Mouse (Mus musculus) gastrocnemius, postnatal 4 days (tissue): ENCODE measurements around the gene Sdhaf1. TPM values are rescaled to one million over a fixed set of nuclear protein-coding genes. Genes with fewer than 3 reads are reported as not detected.
A peak's percentile ranks its signal among the peaks of the same experiment; 100 is the strongest.

ENCODE experiments used
- DNase-seq, 2 experiments: peaks; one replicate each; pipeline ENCODE4 v3.0.0; 2021 to 2022; ENCODE audit warnings: low spot score in 2 of 2, mixed read lengths in 2 of 2
- total RNA-seq, 2 experiments: library from RNA; stranded (reverse); gene quantifications; 2 replicates each; pipeline ENCODE4 v1.2.3; 2021

Gene Sdhaf1
- total RNA-seq, 2 experiments from 2014 or later, result 12.0 to 13.2 TPM

- no peak for DNase-seq
These were observed 3.4 kb upstream of the Sdhaf1 start for GRCm38 (mm10) chr7:30327140-30327539.

- no peak for DNase-seq
These were observed 2.7 kb upstream of the Sdhaf1 start for GRCm38 (mm10) chr7:30326427-30326826.

GRCm38 (mm10) chr7:30325364-30325763 is 1.7 kb upstream of the Sdhaf1 start:
- DNase-seq, result no peak

GRCm38 (mm10) chr7:30324300-30324944 is 727 bp upstream of the Sdhaf1 start:
- no peak for DNase-seq

GRCm38 (mm10) chr7:30322865-30323264 is 830 bp downstream of the Sdhaf1 start:
- no peak for DNase-seq

GRCm38 (mm10) chr7:30322285-30322667 is 1.4 kb downstream of the Sdhaf1 start:
- peak; percentile 91 to 98 for DNase-seq

GRCm38 (mm10) chr7:30321539-30322284 is 2.0 kb downstream of the Sdhaf1 start, which contains the start of gene E130208F15Rik:
E130208F15Rik (plus strand) TSS chr7:30321740.
- DNase-seq, result peak in 1 of 2 experiments; percentile 54

GRCm38 (mm10) chr7:30320946-30321345 is 2.7 kb downstream of the Sdhaf1 start:
- no peak for DNase-seq

GRCm38 (mm10) chr7:30318142-30318541 is 5.6 kb downstream of the Sdhaf1 start:
- no peak for DNase-seq

- no peak for DNase-seq
These were observed 7.9 kb downstream of the Sdhaf1 start for GRCm38 (mm10) chr7:30315559-30316529.

GRCm38 (mm10) chr7:30314721-30315155 is 9.0 kb downstream of the Sdhaf1 start, which contains the start of gene Syne4:
Syne4 (plus strand) TSS chr7:30314807.
- DNase-seq, result no peak

- DNase-seq, result no peak
These were observed 9.9 kb downstream of the Sdhaf1 start for GRCm38 (mm10) chr7:30313666-30314320.

- DNase-seq, result no peak
These were observed 13.6 kb downstream of the Sdhaf1 start for GRCm38 (mm10) chr7:30310136-30310535.

- no peak for DNase-seq
These were observed 14.1 kb downstream of the Sdhaf1 start for GRCm38 (mm10) chr7:30309395-30310129.

GRCm38 (mm10) chr7:30308076-30309005 is 15.4 kb downstream of the Sdhaf1 start, which contains the start of gene Alkbh6:
Alkbh6 (plus strand) TSS chr7:30308717.
- peak; percentile 69 to 90 for DNase-seq

GRCm38 (mm10) chr7:30306083-30306779 is 17.5 kb downstream of the Sdhaf1 start:
- no peak for DNase-seq

- DNase-seq, result no peak
These were observed 22.8 kb downstream of the Sdhaf1 start for GRCm38 (mm10) chr7:30300914-30301313.

- DNase-seq, result no peak
These were observed 26.4 kb downstream of the Sdhaf1 start for GRCm38 (mm10) chr7:30297266-30297665.
